8 mouse cellular contexts compared by ENCODE assay signal in genomic region chr6:136807395-136808013, GRCm38 (mm10). TPM values are rescaled to one million over a fixed set of nuclear protein-coding genes. Genes with fewer than 3 reads are reported as not detected.
DNase-seq lines count a peak whose midpoint lies in the region; ATAC-seq and TF ChIP-seq lines count a peak whose summit lies in the region.

No protein-coding gene starts in this region.

- H3K4me1 ChIP-seq in cerebellum, adult 2 months (ENCODE audit: control insufficient read depth, insufficient read depth, low read length) = peaks cover 8% of the 10 kb centered on the region; the same call in 1 of the 2 replicates
- peaks cover 14% of the 10 kb centered on the region for H3K4me1 ChIP-seq in thymus, adult 2 months (replicated peaks; ENCODE audit: control insufficient read depth, insufficient read depth, low read length)
- H3K4me1 ChIP-seq in liver, embryonic 11.5 days (replicated peaks; ENCODE audit: control insufficient read depth, insufficient read depth, low read length) = peaks cover 15% of the 10 kb centered on the region
- no peaks in the 10 kb centered on the region; the same call in 1 of the 2 replicates for H3K4me1 ChIP-seq in stomach, postnatal 0 days (replicated peaks; ENCODE audit: control insufficient read depth, insufficient read depth)

- H3K9ac ChIP-seq in liver, embryonic 11.5 days (ENCODE audit: low read depth, low read length) = peak overlapping the region; percentile 66
- peak overlapping the region; percentile 50 for H3K9ac ChIP-seq in stomach, postnatal 0 days (ENCODE audit: low read length)

- TF ChIP-seq CTCF in cerebellum, adult 2 months (IDR thresholded peaks at IDR 0.05; ENCODE audit: borderline replicate concordance, insufficient read depth, low read depth, low read length) = no peak
- no peak for TF ChIP-seq CTCF in thymus, adult 2 months (IDR thresholded peaks at IDR 0.05; ENCODE audit: borderline replicate concordance, control insufficient read depth, extremely low read depth, insufficient read depth, low read length, poor library complexity)
- no peak for TF ChIP-seq CTCF in stomach, postnatal 0 days (IDR thresholded peaks at IDR 0.05; ENCODE audit: low read depth)

- TF ChIP-seq POLR2A in cerebellum, adult 2 months (IDR thresholded peaks at IDR 0.05; ENCODE audit: borderline replicate concordance, insufficient read depth, low read length) = no peak
- no peak for TF ChIP-seq POLR2A in thymus, adult 2 months (IDR thresholded peaks at IDR 0.05; ENCODE audit: control insufficient read depth, extremely low read depth, insufficient read depth, low read length, poor library complexity)

- no peak for TF ChIP-seq EP300 in stomach, postnatal 0 days (optimal IDR thresholded peaks at IDR 0.05)

- H3K4me2 ChIP-seq in liver, embryonic 11.5 days = peak overlapping the region; percentile 72
- peak overlapping the region; percentile 57 for H3K4me2 ChIP-seq in stomach, postnatal 0 days (replicated peaks; ENCODE audit: low read depth)

- H3K9me3 ChIP-seq in liver, embryonic 11.5 days (ENCODE audit: control insufficient read depth, low read length) = no peaks in the 10 kb centered on the region
- H3K9me3 ChIP-seq in stomach, postnatal 0 days (ENCODE audit: control insufficient read depth, low read length) = no peaks in the 10 kb centered on the region

- no peak for DNase-seq in cerebellum, adult 2 months
- no peak for DNase-seq in cerebellum, postnatal 25 days
- DNase-seq in thymus, adult 2 months = no peak
- no peak for DNase-seq in thymus, postnatal 36 days
- DNase-seq in liver, embryonic 11.5 days (ENCODE audit: low spot score) = no peak
- DNase-seq in stomach, postnatal 0 days (ENCODE audit: low spot score) = peak; percentile 53
- no peak for DNase-seq in layer of hippocampus, postnatal 25 days (ENCODE audit: extremely low spot score in 1 of 2, low spot score in 1 of 2)
- DNase-seq in layer of hippocampus, adult 11-12 months (ENCODE audit: low spot score) = no peak

- H3K27ac ChIP-seq in cerebellum, adult 2 months (ENCODE audit: insufficient read depth, low read length) = peak overlapping the region; percentile 58; the same call in 1 of the 2 replicates
- peak overlapping the region; percentile 32; the same call in 1 of the 2 replicates for H3K27ac ChIP-seq in thymus, adult 2 months (ENCODE audit: control insufficient read depth, insufficient read depth, low read length)
- H3K27ac ChIP-seq in liver, embryonic 11.5 days (ENCODE audit: low read depth, low read length) = peak overlapping the region; percentile 70
- H3K27ac ChIP-seq in stomach, postnatal 0 days (replicated peaks) = peak overlapping the region; percentile 89

- 29% methylated on average over 18 of the region's 18 CpGs for WGBS in cerebellum, adult 2 months
- WGBS in thymus, adult 2 months = 61% methylated on average over 18 of the region's 18 CpGs
- 29% methylated on average over 18 of the region's 18 CpGs for WGBS in liver, embryonic 11.5 days
- WGBS in stomach, postnatal 0 days = 23% methylated on average over 18 of the region's 18 CpGs

- H3K36me3 ChIP-seq in thymus, adult 2 months (ENCODE audit: control insufficient read depth, insufficient read depth, low read length) = no peaks in the 10 kb centered on the region
- no peaks in the 10 kb centered on the region for H3K36me3 ChIP-seq in liver, embryonic 11.5 days (ENCODE audit: control insufficient read depth, insufficient read depth, low read length)
- H3K36me3 ChIP-seq in stomach, postnatal 0 days (ENCODE audit: control insufficient read depth, insufficient read depth, low read length) = no peaks in the 10 kb centered on the region

- peak overlapping the region; percentile 53 for H3K4me3 ChIP-seq in cerebellum, adult 2 months (replicated peaks; ENCODE audit: insufficient read depth, low read depth, low read length)
- no peak overlapping the region for H3K4me3 ChIP-seq in thymus, adult 2 months (ENCODE audit: control insufficient read depth, insufficient read depth, low read length)
- peak overlapping the region; percentile 73 for H3K4me3 ChIP-seq in liver, embryonic 11.5 days (ENCODE audit: low read depth, low read length)
- H3K4me3 ChIP-seq in stomach, postnatal 0 days (ENCODE audit: low read depth, low read length) = peak overlapping the region; percentile 76

- no peaks in the 10 kb centered on the region for H3K27me3 ChIP-seq in cerebellum, adult 2 months (ENCODE audit: control insufficient read depth, insufficient read depth, low read length)
- no peaks in the 10 kb centered on the region for H3K27me3 ChIP-seq in thymus, adult 2 months (ENCODE audit: control insufficient read depth, insufficient read depth, low read length)
- H3K27me3 ChIP-seq in liver, embryonic 11.5 days (replicated peaks; ENCODE audit: control insufficient read depth, insufficient read depth, low read length) = no peaks in the 10 kb centered on the region
- H3K27me3 ChIP-seq in stomach, postnatal 0 days (ENCODE audit: control insufficient read depth, insufficient read depth, low read length) = no peaks in the 10 kb centered on the region

- ATAC-seq in liver, embryonic 11.5 days (replicated peaks; ENCODE audit: low FRiP score) = no peak
- peak; percentile 22; the same call in 1 of the 2 replicates for ATAC-seq in stomach, postnatal 0 days (ENCODE audit: low FRiP score, low TSS enrichment)

RNA-seq across cellular contexts. Expression of gene H2afj, which starts 0.5 kb away (rescaled TPM):
- polyA plus RNA-seq in cerebellum, adult 2 months (2012; rRNA removed) = 74.1 and 88.9 TPM in 2 replicates
- polyA plus RNA-seq in thymus, adult 2 months (2012; rRNA removed) = 309 and 326 TPM in 2 replicates
- 186 and 193 TPM in 2 replicates for polyA plus RNA-seq in liver, embryonic 11.5 days (2014; fragmentation: Nextera tagmentation; extraction: Ambion mirVana)
- polyA plus RNA-seq in stomach, postnatal 0 days (2015; fragmentation: Nextera tagmentation; extraction: Ambion mirVana) = 439 and 445 TPM in 2 replicates
- 10 to 100 TPM; 80.0 to 81.9 TPM for total RNA-seq in layer of hippocampus, postnatal 25 days (2021)

RNA-seq across cellular contexts. Expression of gene Hist4h4, which starts 3.3 kb away (rescaled TPM):
- polyA plus RNA-seq in cerebellum, adult 2 months (2012; rRNA removed) = 0.62 and 1.0 TPM in 2 replicates
- 14.5 and 17.8 TPM in 2 replicates for polyA plus RNA-seq in thymus, adult 2 months (2012; rRNA removed)
- 0.43 and 0.88 TPM in 2 replicates for polyA plus RNA-seq in liver, embryonic 11.5 days (2014; fragmentation: Nextera tagmentation; extraction: Ambion mirVana)
- polyA plus RNA-seq in stomach, postnatal 0 days (2015; fragmentation: Nextera tagmentation; extraction: Ambion mirVana) = 0.59 and 0.68 TPM in 2 replicates
- 10 to 100 TPM; 11.6 to 12.4 TPM for total RNA-seq in layer of hippocampus, postnatal 25 days (2021)

RNA-seq across cellular contexts. Expression of gene BC049715, which starts 19.9 kb away (rescaled TPM):
- 0.38 and 0.74 TPM in 2 replicates for polyA plus RNA-seq in cerebellum, adult 2 months (2012; rRNA removed)
- polyA plus RNA-seq in thymus, adult 2 months (2012; rRNA removed) = 0.86 and 2.3 TPM in 2 replicates
- polyA plus RNA-seq in liver, embryonic 11.5 days (2014; fragmentation: Nextera tagmentation; extraction: Ambion mirVana) = 2.3 and 2.6 TPM in 2 replicates
- 0.46 and 0.96 TPM in 2 replicates for polyA plus RNA-seq in stomach, postnatal 0 days (2015; fragmentation: Nextera tagmentation; extraction: Ambion mirVana)
- 1 to 10 TPM; 2.0 to 3.0 TPM for total RNA-seq in layer of hippocampus, postnatal 25 days (2021)

RNA-seq across cellular contexts. Expression of gene Wbp11, which starts 20.5 kb away (rescaled TPM):
- 57.0 and 68.4 TPM in 2 replicates for polyA plus RNA-seq in cerebellum, adult 2 months (2012; rRNA removed)
- 72.3 and 91.3 TPM in 2 replicates for polyA plus RNA-seq in thymus, adult 2 months (2012; rRNA removed)
- polyA plus RNA-seq in liver, embryonic 11.5 days (2014; fragmentation: Nextera tagmentation; extraction: Ambion mirVana) = 165 and 168 TPM in 2 replicates
- 39.8 and 42.8 TPM in 2 replicates for polyA plus RNA-seq in stomach, postnatal 0 days (2015; fragmentation: Nextera tagmentation; extraction: Ambion mirVana)
- 100 to 1,000 TPM; 138 to 141 TPM for total RNA-seq in layer of hippocampus, postnatal 25 days (2021)

RNA-seq across cellular contexts. Expression of gene Gucy2c, which starts 25.9 kb away (rescaled TPM):
- 0.10 TPM in 2 replicates for polyA plus RNA-seq in cerebellum, adult 2 months (2012; rRNA removed)
- 0.22 and 0.31 TPM in 2 replicates for polyA plus RNA-seq in thymus, adult 2 months (2012; rRNA removed)
- polyA plus RNA-seq in liver, embryonic 11.5 days (2014; fragmentation: Nextera tagmentation; extraction: Ambion mirVana) = 0.08 TPM in 1 of 2 replicates, not detected in the other
- 2.0 and 2.5 TPM in 2 replicates for polyA plus RNA-seq in stomach, postnatal 0 days (2015; fragmentation: Nextera tagmentation; extraction: Ambion mirVana)
- total RNA-seq in layer of hippocampus, postnatal 25 days (2021) = under 1 TPM; 0.56 to 0.79 TPM

Comparison
In these comparisons a context has a peak if more than half of its experiments do, and no peak if none do; other contexts are left out.
1. H3K27ac ChIP-seq: peak in every context shown above with its lines; median percentile 89 in stomach, postnatal 0 days; 70 in liver, embryonic 11.5 days; 58 in cerebellum, adult 2 months; 32 in thymus, adult 2 months.